Mouse (Mus musculus): ENCODE data around the gene St3gal5.

Gene St3gal5

GRCm38 (mm10) chr6:72098021-72098655 is 746 bp downstream of the St3gal5 start:
- DNase-seq (ENCODE audit: low spot score): no peak

- no peak for DNase-seq (ENCODE audit: low spot score)
These were observed 1.3 kb downstream of the St3gal5 start for GRCm38 (mm10) chr6:72098691-72099090.

- DNase-seq (ENCODE audit: low spot score): no peak
These were observed 1.9 kb downstream of the St3gal5 start for GRCm38 (mm10) chr6:72099281-72099680.

GRCm38 (mm10) chr6:72100171-72100570 is 2.8 kb downstream of the St3gal5 start:
- no peak for DNase-seq (ENCODE audit: low spot score)

- DNase-seq (ENCODE audit: low spot score): no peak
These were observed 3.5 kb downstream of the St3gal5 start for GRCm38 (mm10) chr6:72100939-72101338.

GRCm38 (mm10) chr6:72101386-72101785 is 4.0 kb downstream of the St3gal5 start:
- DNase-seq (ENCODE audit: low spot score): no peak

GRCm38 (mm10) chr6:72102066-72102465 is 4.7 kb downstream of the St3gal5 start:
- DNase-seq (ENCODE audit: low spot score): no peak

- DNase-seq (ENCODE audit: low spot score): no peak
These were observed 7.1 kb downstream of the St3gal5 start for GRCm38 (mm10) chr6:72104534-72104933.

- no peak for DNase-seq (ENCODE audit: low spot score)
These were observed 11.8 kb downstream of the St3gal5 start for GRCm38 (mm10) chr6:72108941-72109892.

- DNase-seq (ENCODE audit: low spot score): no peak
These were observed 13.2 kb downstream of the St3gal5 start for GRCm38 (mm10) chr6:72110577-72110976.

GRCm38 (mm10) chr6:72112575-72112974 is 15.2 kb downstream of the St3gal5 start:
- no peak for DNase-seq (ENCODE audit: low spot score)

GRCm38 (mm10) chr6:72113093-72113702 is 15.8 kb downstream of the St3gal5 start:
- DNase-seq (ENCODE audit: low spot score): no peak

- DNase-seq (ENCODE audit: low spot score): no peak
These were observed 17.5 kb downstream of the St3gal5 start for GRCm38 (mm10) chr6:72114902-72115301.

- no peak for DNase-seq (ENCODE audit: low spot score)
These were observed 20.1 kb downstream of the St3gal5 start for GRCm38 (mm10) chr6:72117322-72117968.

- no peak for DNase-seq (ENCODE audit: low spot score)
These were observed 22.5 kb downstream of the St3gal5 start for GRCm38 (mm10) chr6:72119870-72120269.

GRCm38 (mm10) chr6:72121301-72121700 is 23.9 kb downstream of the St3gal5 start:
- no peak for DNase-seq (ENCODE audit: low spot score)

GRCm38 (mm10) chr6:72122515-72122914 is 25.1 kb downstream of the St3gal5 start:
- DNase-seq (ENCODE audit: low spot score): no peak

GRCm38 (mm10) chr6:72124315-72125103 is 27.1 kb downstream of the St3gal5 start:
- no peak for DNase-seq (ENCODE audit: low spot score)

- no peak for DNase-seq (ENCODE audit: low spot score)
These were observed 28.9 kb downstream of the St3gal5 start for GRCm38 (mm10) chr6:72126128-72126917.

- no peak for DNase-seq (ENCODE audit: low spot score)
These were observed 32.7 kb downstream of the St3gal5 start for GRCm38 (mm10) chr6:72130056-72130455.

Data from urinary bladder, postnatal 25 days (tissue).